Mouse (Mus musculus) myocyte (in vitro differentiated cells): ENCODE measurements at regions not wholly inside any gene's neighbourhood (a gene's known extent, or its start where the extent isn't known, plus 50 kb on each side); places are given as distances from the start of the nearest gene placed in this dataset.

Experiments used
- CEBPB ChIP-seq: IDR thresholded peaks from 2 replicates; pipeline ENCODE4 v1.6.1; 2011; ENCODE audit warnings: mild to moderate bottlenecking, moderate library complexity; ENCODE audit not compliant: poor library complexity, insufficient read depth, severe bottlenecking
- E2F4 ChIP-seq: IDR thresholded peaks from one replicate; pipeline ENCODE4 v1.6.1; 2011; ENCODE audit warnings: mild to moderate bottlenecking, control low read depth, moderate library complexity; ENCODE audit not compliant: insufficient read depth
- MAX ChIP-seq: IDR thresholded peaks from one replicate; pipeline ENCODE4 v1.6.1; 2011; ENCODE audit warnings: low read depth, mild to moderate bottlenecking, control low read depth
- MYOG ChIP-seq, 3 experiments: IDR thresholded peaks; one replicate each; pipeline ENCODE4 v1.6.1; 2011; ENCODE audit warnings: control low read depth in 2 of 3, low read depth in 2 of 3, mild to moderate bottlenecking in 2 of 3; ENCODE audit not compliant: insufficient read length in 2 of 3, control insufficient read depth in 1 of 3, insufficient read depth in 1 of 3
- POLR2A ChIP-seq: IDR thresholded peaks from one replicate; pipeline ENCODE4 v1.6.1; 2011; ENCODE audit warnings: low read depth, mild to moderate bottlenecking, control low read depth, moderate library complexity; ENCODE audit not compliant: insufficient read length
- POLR2AphosphoS2 ChIP-seq: IDR thresholded peaks from one replicate; pipeline ENCODE4 v1.6.1; 2011; ENCODE audit warnings: low read depth, control low read depth; ENCODE audit not compliant: insufficient read length
- TCF12 ChIP-seq: IDR thresholded peaks from one replicate; pipeline ENCODE4 v1.6.1; 2011; ENCODE audit warnings: mild to moderate bottlenecking, control low read depth; ENCODE audit not compliant: poor library complexity, insufficient read depth, severe bottlenecking
- TCF3 ChIP-seq: IDR thresholded peaks from one replicate; pipeline ENCODE4 v1.6.1; 2011; ENCODE audit warnings: low read depth, control low read depth; ENCODE audit not compliant: insufficient read length
- USF1 ChIP-seq: IDR thresholded peaks from one replicate; pipeline ENCODE4 v1.6.1; 2011; ENCODE audit warnings: low read depth, mild to moderate bottlenecking, control low read depth, moderate library complexity

GRCm38 (mm10) chr16:5537286-5538204 lies 281.8 kb upstream of the Eef2kmt start:
- TF ChIP-seq POLR2A = no peak
- no peak for TF ChIP-seq MAX
- TF ChIP-seq E2F4 = no peak
- no peak for TF ChIP-seq MYOG (IDR thresholded peaks at IDR 0.05; ENCODE audit: control insufficient read depth in 1 of 3, insufficient read depth in 1 of 3, insufficient read length in 2 of 3, low read depth in 2 of 3)
- no peak for TF ChIP-seq CEBPB
- TF ChIP-seq USF1 = no peak
- TF ChIP-seq TCF12 = no peak
- TF ChIP-seq POLR2AphosphoS2 = no peak
- TF ChIP-seq TCF3 = no peak
